ENCODE assay signal across 9 mouse cellular contexts in genomic region chr8:88792691-88793323, GRCm38 (mm10).
DNase-seq lines count a peak whose midpoint lies in the region; ATAC-seq lines count a peak whose summit lies in the region.
"Had no signal": no experiment of that assay in that cellular context is flagged by ENCODE, and none has a peak within 500 bp of the region (broad histone marks: within the 10 kb centered on the region; RNA-seq: fewer than 3 reads in every experiment).

No protein-coding gene starts in this region.

- no peaks in the 10 kb centered on the region for H3K9me3 ChIP-seq in midbrain, embryonic 10.5 days (replicated peaks)

- no peak overlapping the region for H3K27ac ChIP-seq in midbrain, embryonic 10.5 days (replicated peaks)
- H3K27ac ChIP-seq: macrophage had no signal

- H3K27me3 ChIP-seq in midbrain, embryonic 10.5 days (ENCODE audit: low read depth, poor library complexity, severe bottlenecking) = no peaks in the 10 kb centered on the region

- peak; percentile 59 for DNase-seq in kidney, adult 9 months
- DNase-seq in kidney, postnatal 10 days = no peak
- peak; percentile 89 for DNase-seq in Muller cell, postnatal 12 days (ENCODE audit: inconsistent ontology term)
- DNase-seq in adrenal gland, postnatal 36 days = peak; percentile 64 to 78
- DNase-seq in left cerebral cortex, postnatal 14 days (ENCODE audit: low spot score in 2 of 2) = peak; percentile 31 to 78
- no peak for DNase-seq in midbrain, embryonic 10.5 days (ENCODE audit: low spot score)
- DNase-seq in thymus, postnatal 36 days = no peak

- H3K36me3 ChIP-seq in midbrain, embryonic 10.5 days = no peaks in the 10 kb centered on the region

- 86% methylated on average over 8 of the region's 8 CpGs for WGBS in midbrain, embryonic 10.5 days

- peaks cover 9% of the 10 kb centered on the region; the same call in 1 of the 2 replicates for H3K4me1 ChIP-seq in midbrain, embryonic 10.5 days

- no peak overlapping the region for H3K4me3 ChIP-seq in midbrain, embryonic 10.5 days

- no peak for ATAC-seq in erythroid progenitor cell, adult 5-6 weeks (replicated peaks; ENCODE audit: low FRiP score, poor library complexity, severe bottlenecking)

- intact Hi-C loops in left cerebral cortex, postnatal 14 days (cut with DNase I) = loop anchor here (10.0 kb wide), 2 partner anchors 782 to 992 kb away; no protein-coding TSS in a partner anchor

Comparison
In these comparisons a context has a peak if more than half of its experiments do, and no peak if none do; other contexts are left out.
1. DNase-seq: peak in kidney, adult 9 months (single experiment), Muller cell, postnatal 12 days (single experiment), adrenal gland, postnatal 36 days (2 of 2) and left cerebral cortex, postnatal 14 days (2 of 2); none in kidney, postnatal 10 days (single experiment), midbrain, embryonic 10.5 days (single experiment) and thymus, postnatal 36 days (0 of 2).